Mouse (Mus musculus): ENCODE results near the gene Ppp1r13l. TPM values are rescaled to one million over a fixed set of nuclear protein-coding genes. Genes with fewer than 3 reads are reported as not detected.

The Ppp1r13l gene
- total and polyA plus RNA-seq, 3 experiments = 1.5 to 15.9 TPM; not detected in 1

- no peak overlapping the region for H3K27ac ChIP-seq (ENCODE audit: control insufficient read depth, low read depth, low read length)
- DNase-seq (ENCODE audit: low read depth, low spot score) = peak; percentile 83
- no peaks in the 10 kb centered on the region for H3K9me3 ChIP-seq (replicated peaks; ENCODE audit: insufficient read depth, low read length)
- TF ChIP-seq BHLHE40 (IDR thresholded peaks at IDR 0.05; ENCODE audit: borderline replicate concordance, low read depth, low read length) (no peak), ZKSCAN1 (IDR thresholded peaks at IDR 0.05; ENCODE audit: low read depth, low read length) (no peak), ELF1 (IDR thresholded peaks at IDR 0.05; ENCODE audit: low read depth, low read length) (peak; percentile 47; the same call in 1 of the 2 replicates)
- no peaks in the 10 kb centered on the region; a peak in 2 of 4 replicates for H3K27me3 ChIP-seq (ENCODE audit: control insufficient read depth in 1 of 2, insufficient read depth in 2 of 2, low read length in 2 of 2)
- H3K36me3 ChIP-seq (ENCODE audit: control insufficient read depth in 1 of 2, insufficient read depth in 2 of 2, low read length in 2 of 2) = peaks cover 0 to 7% of the 10 kb centered on the region in 2 experiments; a peak in 2 of 4 replicates
- no peaks in the 10 kb centered on the region for H3K79me2 ChIP-seq (ENCODE audit: control insufficient read depth, insufficient read depth, low read length, poor library complexity)
- H3K4me3 ChIP-seq (ENCODE audit: control insufficient read depth in 1 of 2, insufficient read depth in 1 of 2, low read depth in 2 of 2, low read length in 2 of 2) = no peak overlapping the region; a peak in 1 of 4 replicates
- peaks cover 4 to 7% of the 10 kb centered on the region in 2 experiments for H3K4me1 ChIP-seq (ENCODE audit: control insufficient read depth in 1 of 2, insufficient read depth in 2 of 2, low read length in 2 of 2)
- H3K9ac ChIP-seq (ENCODE audit: control insufficient read depth, low read depth, low read length, poor library complexity, severe bottlenecking) = no peak overlapping the region
These were observed 24.0 kb upstream of the Ppp1r13l start for GRCm38 (mm10) chr7:19335583-19335982.

DNA sequence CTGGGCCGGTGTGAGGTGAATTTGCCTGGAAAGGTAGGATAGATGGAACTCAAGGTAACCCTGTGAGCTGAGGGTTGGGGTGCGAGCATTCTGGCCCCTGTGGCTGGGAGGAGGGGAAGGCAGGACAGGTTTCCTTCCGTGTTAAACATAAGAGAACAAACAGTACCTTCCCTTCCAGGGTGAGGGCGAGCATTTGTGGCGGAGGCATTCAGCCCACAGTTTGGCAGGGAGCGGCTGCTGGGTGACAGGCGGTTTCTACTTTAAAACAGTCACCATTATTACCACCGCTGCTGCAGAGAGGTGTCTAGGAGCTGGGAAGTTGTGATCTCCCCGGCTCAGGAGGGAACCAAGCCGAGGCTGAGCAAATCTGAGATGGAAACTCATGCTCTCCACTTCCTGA is 22.4 kb upstream of the Ppp1r13l start:
- no peak overlapping the region for H3K9ac ChIP-seq (ENCODE audit: control insufficient read depth, low read depth, low read length, poor library complexity, severe bottlenecking)
- H3K4me1 ChIP-seq (ENCODE audit: control insufficient read depth in 1 of 2, insufficient read depth in 2 of 2, low read length in 2 of 2) = peaks cover 4 to 7% of the 10 kb centered on the region in 2 experiments
- H3K36me3 ChIP-seq (ENCODE audit: control insufficient read depth in 1 of 2, insufficient read depth in 2 of 2, low read length in 2 of 2) = peaks cover 0 to 7% of the 10 kb centered on the region in 2 experiments; a peak in 2 of 4 replicates
- H3K27ac ChIP-seq (ENCODE audit: control insufficient read depth, low read depth, low read length) = no peak overlapping the region
- DNase-seq (ENCODE audit: low read depth, low spot score) = no peak
- no peaks in the 10 kb centered on the region for H3K9me3 ChIP-seq (replicated peaks; ENCODE audit: insufficient read depth, low read length)
- peaks cover 0 to 6% of the 10 kb centered on the region in 2 experiments; a peak in 2 of 4 replicates for H3K27me3 ChIP-seq (ENCODE audit: control insufficient read depth in 1 of 2, insufficient read depth in 2 of 2, low read length in 2 of 2)
- TF ChIP-seq EP300 (IDR thresholded peaks at IDR 0.05; ENCODE audit: low read depth in 1 of 2, low read length in 2 of 2) (no peak), USF2 (IDR thresholded peaks at IDR 0.05; ENCODE audit: borderline replicate concordance in 1 of 2, insufficient read depth in 1 of 2, low read depth in 1 of 2, low read length in 2 of 2) (no peak), MAFK (IDR thresholded peaks at IDR 0.05; ENCODE audit: borderline replicate concordance, low read depth, low read length) (no peak), NELFE (IDR thresholded peaks at IDR 0.05; ENCODE audit: low read depth, low read length) (no peak), USF1 (IDR thresholded peaks at IDR 0.05; ENCODE audit: low read depth, low read length) (no peak), ELF1 (IDR thresholded peaks at IDR 0.05; ENCODE audit: low read depth, low read length) (no peak), TAL1 (IDR thresholded peaks at IDR 0.05; ENCODE audit: low read length) (no peak), POLR2A (IDR thresholded peaks at IDR 0.05; ENCODE audit: control insufficient read depth in 1 of 2, insufficient read depth in 1 of 2, low read depth in 1 of 2, low read length in 2 of 2, poor library complexity in 1 of 2) (no peak), RCOR1 (IDR thresholded peaks at IDR 0.05; ENCODE audit: low read depth, low read length) (no peak), CTCF (IDR thresholded peaks at IDR 0.05 in 2 of 3, conservative IDR thresholded peaks at IDR 0.05 in 1 of 3; ENCODE audit: control insufficient read depth in 1 of 3, insufficient read depth in 1 of 3, low read depth in 2 of 3, low read length in 3 of 3, poor library complexity in 1 of 3, severe bottlenecking in 1 of 3) (no peak), CHD2 (IDR thresholded peaks at IDR 0.05; ENCODE audit: low read length) (no peak), TBP (IDR thresholded peaks at IDR 0.05; ENCODE audit: low read depth, low read length) (no peak), MYB (IDR thresholded peaks at IDR 0.05; ENCODE audit: low read depth, low read length) (no peak)
- H3K79me2 ChIP-seq (ENCODE audit: control insufficient read depth, insufficient read depth, low read length, poor library complexity) = no peaks in the 10 kb centered on the region
- H3K4me3 ChIP-seq (ENCODE audit: control insufficient read depth in 1 of 2, insufficient read depth in 1 of 2, low read depth in 2 of 2, low read length in 2 of 2) = no peak overlapping the region

Data from MEL (cell line).